Mouse (Mus musculus) megakaryocyte, embryonic 14.5 days (primary cell): ENCODE data around the gene Fbrsl1.

Experiments used
- FLI1 ChIP-seq: IDR thresholded peaks from 2 replicates; pipeline ENCODE4 v1.6.1; 2012; ENCODE audit warnings: low read length, inconsistent platforms, mixed read lengths
- GATA1 ChIP-seq: IDR thresholded peaks from 3 replicates; pipeline ENCODE4 v1.6.1; 2012; ENCODE audit warnings: mixed read lengths, low read length, inconsistent platforms, borderline replicate concordance

DNA sequence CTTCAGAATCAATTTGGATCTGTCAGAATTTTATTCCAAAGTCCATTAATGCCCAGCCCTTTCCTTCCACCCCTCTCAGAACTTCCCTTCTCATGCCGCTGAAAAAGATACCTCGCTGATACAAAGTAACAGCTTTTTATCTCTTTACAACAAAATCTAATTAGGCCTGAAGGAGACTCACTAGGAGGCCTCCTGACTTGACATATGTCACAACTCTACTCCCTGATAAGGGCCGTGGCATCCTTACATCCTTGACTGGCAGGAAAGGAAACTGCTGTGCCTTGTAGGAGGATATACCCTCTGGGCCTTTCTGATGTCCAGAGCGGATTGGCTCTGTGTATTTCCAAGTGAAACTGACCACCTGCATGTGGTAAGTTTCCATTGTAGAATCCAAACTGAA is 41.3 kb upstream of the Fbrsl1 start:
- TF ChIP-seq GATA1 (no peak), FLI1 (no peak)
